Mouse (Mus musculus) kidney, adult 9 months (tissue): ENCODE data around the gene Gm8947.
"Not testable (repeated sequence)": the region's sequence is repeated elsewhere in the genome, so short reads cannot be mapped to it uniquely, and the experiment has no call there.

ENCODE experiments used
- DNase-seq: peaks from one replicate; pipeline ENCODE4 v3.0.0; 2022

Gene Gm8947

GRCm38 (mm10) chr1:151182266-151182665 lies 9.9 kb upstream of the Gm8947 start, which contains the start of gene Gm47985:
Gm47985 (plus strand) TSS chr1:151182537.
- not testable (repeated sequence) for DNase-seq

- peak; percentile 85 for DNase-seq
Measured at GRCm38 (mm10) chr1:151186186-151186585, 6.0 kb upstream of the Gm8947 start.

DNA sequence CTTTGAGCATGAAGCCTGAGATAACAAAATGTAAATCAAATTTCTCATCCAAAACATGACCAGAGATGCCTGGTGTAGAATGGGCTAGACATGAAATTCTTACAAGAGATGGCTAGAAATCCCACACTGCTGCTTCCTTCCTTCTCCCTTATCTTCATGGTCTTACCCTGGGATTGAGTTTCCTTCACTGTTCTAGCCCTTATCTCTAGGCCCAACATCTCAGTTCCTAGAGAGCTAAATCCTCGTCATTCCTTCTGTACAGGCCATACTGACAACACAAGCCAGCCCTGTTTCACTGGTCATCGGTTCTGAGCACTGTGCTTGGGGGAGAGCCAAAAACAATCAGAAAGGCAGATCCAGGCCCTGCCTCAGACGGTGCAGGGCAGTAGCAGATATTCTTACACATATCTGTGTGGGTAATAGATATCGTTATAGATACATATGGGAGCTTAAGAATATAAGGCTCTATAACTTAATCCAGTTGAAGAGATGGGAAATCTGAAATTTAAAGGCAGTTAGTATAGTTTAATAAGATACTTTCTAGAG lies 5.2 kb upstream of the Gm8947 start:
- DNase-seq, result peak; percentile 36

- DNase-seq, result no peak
Measured at GRCm38 (mm10) chr1:151188469-151188868, 3.7 kb upstream of the Gm8947 start.

- not testable (repeated sequence) for DNase-seq
Measured at GRCm38 (mm10) chr1:151192739-151193138, 563 bp downstream of the Gm8947 start.

DNA sequence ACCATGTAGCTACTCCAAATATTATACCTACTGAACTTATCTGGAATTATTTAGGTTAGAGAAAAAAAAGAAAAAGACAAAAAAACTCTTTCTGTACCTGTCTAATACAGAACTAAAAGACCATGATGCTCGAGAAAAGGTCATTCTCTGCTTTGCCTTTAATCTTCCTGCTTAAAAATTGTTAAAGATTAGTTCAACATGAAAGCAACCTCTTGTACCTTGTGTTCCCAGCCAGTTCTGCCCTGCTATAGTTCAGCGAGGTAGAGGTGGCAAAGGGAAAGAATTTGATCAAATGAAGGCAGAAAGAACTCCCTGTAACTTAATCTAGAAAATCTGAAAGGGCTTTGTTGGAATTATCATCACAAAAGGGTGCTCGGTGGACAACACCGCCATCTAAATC lies 3.8 kb downstream of the Gm8947 start:
- DNase-seq, result peak; percentile 64

- DNase-seq, result not testable (repeated sequence)
Measured at GRCm38 (mm10) chr1:151196690-151197089, 4.5 kb downstream of the Gm8947 start.

- DNase-seq, result not testable (repeated sequence)
Measured at GRCm38 (mm10) chr1:151198120-151198519, 5.9 kb downstream of the Gm8947 start, which contains the start of gene Gm47995. Gm47995 (plus strand) TSS chr1:151198448.

GRCm38 (mm10) chr1:151200620-151201019 lies 8.4 kb downstream of the Gm8947 start:
- DNase-seq, result not testable (repeated sequence)

GRCm38 (mm10) chr1:151202771-151203170 lies 10.6 kb downstream of the Gm8947 start:
- not testable (repeated sequence) for DNase-seq

DNA sequence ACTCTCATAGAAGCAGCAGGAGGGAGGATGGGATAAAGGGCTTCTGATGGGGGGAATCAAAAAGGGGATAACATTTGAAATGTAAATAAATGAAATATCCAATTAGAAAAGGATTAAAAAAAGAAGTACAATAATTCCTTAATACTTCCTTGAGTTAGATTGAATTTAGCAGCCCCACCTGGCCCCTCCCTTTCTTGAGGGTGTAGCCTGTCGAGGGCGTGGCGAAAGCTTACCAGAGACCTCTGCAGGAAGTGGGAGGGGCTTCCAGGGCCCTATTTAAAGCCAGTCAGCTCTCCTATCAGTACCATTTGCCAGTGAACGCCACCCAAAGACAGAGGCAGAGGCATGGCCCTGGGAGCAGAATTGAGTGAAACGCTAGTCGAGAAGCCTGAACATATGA lies 11.6 kb downstream of the Gm8947 start, which contains the start of gene 3110040M04Rik:
TSS of gene 3110040M04Rik (plus strand) at position 304 of the 400 bp plus-strand sequence.
- DNase-seq, result not testable (repeated sequence)

GRCm38 (mm10) chr1:151208493-151208892 lies 16.3 kb downstream of the Gm8947 start:
- DNase-seq, result not testable (repeated sequence)

DNA sequence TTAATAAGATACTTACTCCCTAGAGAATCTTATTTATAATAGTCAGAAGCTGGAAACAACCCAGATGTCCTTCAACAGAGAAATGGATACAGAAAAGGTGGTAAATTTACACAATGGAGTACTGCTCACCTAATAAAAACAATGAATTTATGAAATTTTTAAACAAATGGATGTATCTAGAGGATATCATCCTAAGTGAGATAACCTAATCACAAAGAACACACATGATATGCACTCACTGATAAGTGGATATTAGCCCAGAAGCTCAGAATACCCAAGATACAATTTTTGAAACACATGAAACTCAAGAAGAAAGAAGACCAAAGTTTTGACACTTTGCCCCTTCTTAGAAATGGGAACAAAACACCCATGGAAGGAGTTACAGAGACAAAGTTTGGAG lies 16.8 kb downstream of the Gm8947 start:
- not testable (repeated sequence) for DNase-seq

DNA sequence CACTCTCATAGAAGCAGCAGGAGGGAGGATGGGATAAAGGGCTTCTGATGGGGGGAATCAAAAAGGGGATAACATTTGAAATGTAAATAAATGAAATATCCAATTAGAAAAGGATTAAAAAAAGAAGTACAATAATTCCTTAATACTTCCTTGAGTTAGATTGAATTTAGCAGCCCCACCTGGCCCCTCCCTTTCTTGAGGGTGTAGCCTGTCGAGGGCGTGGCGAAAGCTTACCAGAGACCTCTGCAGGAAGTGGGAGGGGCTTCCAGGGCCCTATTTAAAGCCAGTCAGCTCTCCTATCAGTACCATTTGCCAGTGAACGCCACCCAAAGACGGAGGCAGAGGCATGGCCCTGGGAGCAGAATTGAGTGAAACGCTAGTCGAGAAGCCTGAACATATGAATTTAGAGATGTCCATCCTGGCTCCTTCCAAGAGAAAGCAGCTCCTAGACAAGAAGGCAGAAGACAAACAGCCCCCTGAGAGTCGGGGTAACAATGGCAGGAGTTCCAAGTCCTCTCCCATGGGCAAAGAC lies 17.7 kb downstream of the Gm8947 start, which contains the start of gene Gm47996:
TSS of gene Gm47996 (plus strand) at position 308 of the 532 bp plus-strand sequence.
- DNase-seq, result not testable (repeated sequence)

- DNase-seq, result not testable (repeated sequence)
Measured at GRCm38 (mm10) chr1:151211666-151212065, 19.5 kb downstream of the Gm8947 start.

- DNase-seq, result no peak
Measured at GRCm38 (mm10) chr1:151214862-151215261, 22.7 kb downstream of the Gm8947 start.

DNA sequence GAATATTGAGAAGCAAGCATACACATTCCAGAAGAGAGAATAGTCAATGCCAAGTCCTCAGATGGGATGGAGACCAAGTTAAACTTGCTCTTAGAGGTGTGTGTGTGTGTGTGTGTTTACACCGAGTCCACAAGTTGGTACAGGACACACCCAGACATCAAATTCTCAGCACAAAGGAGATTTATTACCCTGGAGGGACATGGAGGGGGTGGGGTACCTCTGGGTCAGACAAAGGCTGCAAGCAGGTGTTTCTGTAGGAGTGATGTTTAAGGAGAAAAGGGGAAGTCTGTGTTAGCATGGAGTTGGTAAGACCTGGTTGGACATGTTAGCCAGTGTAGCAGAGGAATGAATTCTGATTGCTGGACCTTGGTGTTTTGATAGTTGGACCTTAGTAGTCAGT lies 23.8 kb downstream of the Gm8947 start:
- no peak for DNase-seq

DNA sequence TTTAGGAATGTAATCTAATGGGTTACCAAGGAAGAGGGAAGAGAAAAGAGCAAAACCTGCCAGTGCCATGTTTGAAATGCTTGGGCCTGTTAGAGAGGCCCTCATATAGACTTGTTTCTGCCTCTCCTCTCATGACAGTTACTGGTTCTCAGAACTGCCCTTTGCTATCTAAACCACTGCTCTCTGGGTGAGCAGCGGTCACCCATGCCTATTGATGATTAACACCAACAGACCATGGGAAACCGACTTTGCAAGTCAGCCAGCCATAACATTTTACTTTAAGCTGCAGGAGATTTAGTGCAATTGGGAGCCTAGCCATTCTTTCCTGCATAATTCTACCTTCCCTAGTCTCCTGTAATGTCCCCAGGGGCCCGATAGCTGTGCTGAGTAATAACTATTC lies 24.2 kb downstream of the Gm8947 start:
- DNase-seq, result peak; percentile 90

- no peak for DNase-seq
Measured at GRCm38 (mm10) chr1:151219045-151219444, 26.9 kb downstream of the Gm8947 start.

DNA sequence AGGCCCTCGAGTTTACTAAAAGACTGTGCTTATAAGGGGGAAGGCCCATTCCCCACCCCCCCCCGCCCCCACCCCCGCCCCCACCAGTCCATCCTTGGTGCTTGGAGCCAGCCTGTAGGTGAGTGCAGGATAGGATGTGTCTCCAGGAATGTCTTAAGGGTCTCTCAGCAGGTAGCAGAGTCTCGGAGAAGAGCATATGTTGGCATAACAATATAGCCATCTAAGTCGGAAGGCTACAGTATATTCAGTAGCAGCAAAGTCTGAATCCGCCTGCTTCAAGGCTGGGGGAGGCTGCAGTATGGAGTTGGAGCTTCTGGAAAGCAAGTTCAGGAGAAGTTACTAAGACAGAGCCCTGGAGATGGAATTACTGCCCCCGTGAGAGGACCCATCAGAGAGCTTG lies 27.9 kb downstream of the Gm8947 start:
- DNase-seq, result no peak

DNA sequence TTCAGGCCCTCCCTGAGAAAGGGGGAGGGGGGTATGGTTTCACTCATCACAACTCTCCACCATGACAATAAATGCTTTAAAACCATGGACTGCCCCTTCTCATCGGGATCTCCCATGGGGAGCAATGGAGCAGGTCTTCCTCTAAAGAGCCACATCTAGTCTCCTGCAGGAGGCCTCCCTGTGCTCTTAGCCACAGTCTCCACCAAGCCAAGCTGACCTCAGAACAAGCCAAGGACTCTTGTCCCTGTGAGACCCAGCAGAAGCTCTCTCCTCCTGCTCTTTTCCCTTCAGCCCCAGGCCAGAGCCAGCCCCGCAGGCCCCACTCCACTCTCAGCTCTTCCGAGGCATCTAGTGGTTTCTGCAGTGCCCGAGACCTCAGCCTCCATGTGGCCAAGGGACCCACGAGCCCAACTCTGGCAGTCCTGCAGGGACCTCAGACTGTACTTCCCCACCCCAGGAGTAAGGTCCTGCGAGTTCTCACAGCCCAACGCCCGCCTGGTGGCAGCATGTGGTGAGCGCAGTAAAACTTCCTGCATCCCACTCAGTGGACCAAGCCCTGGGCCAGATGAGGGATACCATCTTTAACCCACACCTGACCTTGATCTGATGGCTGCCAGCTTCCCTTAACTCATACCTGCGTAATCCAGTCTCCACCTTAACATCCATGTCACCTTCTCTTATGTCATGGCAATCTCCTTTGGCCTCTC lies 30.5 kb downstream of the Gm8947 start:
- DNase-seq, result no peak

DNA sequence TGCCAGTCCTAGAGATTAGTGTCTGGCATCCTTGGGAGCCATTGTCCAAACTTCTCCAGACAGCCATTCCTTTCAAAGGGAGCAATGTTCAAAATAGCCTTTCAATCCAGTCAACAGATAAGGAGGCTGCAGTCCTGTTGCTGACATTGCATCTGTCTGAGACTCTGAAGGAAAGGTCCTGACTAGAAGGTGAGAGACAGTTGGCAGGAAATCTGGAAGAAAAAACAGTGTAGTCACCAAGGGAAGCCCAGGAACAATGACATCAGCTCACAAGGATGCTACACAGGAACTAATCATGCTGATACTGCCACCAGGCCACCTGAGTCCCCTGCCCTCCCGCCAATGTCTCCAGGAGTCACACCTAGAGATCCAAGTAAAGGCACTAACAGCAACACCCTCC lies 31.2 kb downstream of the Gm8947 start:
- no peak for DNase-seq

- DNase-seq, result peak; percentile 71
Measured at GRCm38 (mm10) chr1:151224536-151224935, 32.4 kb downstream of the Gm8947 start.

- DNase-seq, result no peak
Measured at GRCm38 (mm10) chr1:151227506-151227905, 35.3 kb downstream of the Gm8947 start.
